Mouse (Mus musculus): ENCODE results near the gene Nipsnap1.

GRCm38 (mm10) chr11:4874551-4874950, 800 bp downstream of the Nipsnap1 start:
- TF ChIP-seq ZNF384 (IDR thresholded peaks at IDR 0.05; ENCODE audit: low read depth, low read length) (no peak), USF1 (IDR thresholded peaks at IDR 0.05; ENCODE audit: low read depth, low read length) (no peak), E2F4 (IDR thresholded peaks at IDR 0.05; ENCODE audit: insufficient replicate concordance, low read depth, low read length) (no peak)

All from CH12.LX (cell line).